Mouse (Mus musculus) stomach, postnatal 0 days (tissue): ENCODE data around the gene Zfp609. TPM values are rescaled to one million over a fixed set of nuclear protein-coding genes. Genes with fewer than 3 reads are reported as not detected.
"Not testable (repeated sequence)": the region's sequence is repeated elsewhere in the genome, so short reads cannot be mapped to it uniquely, and the experiment has no call there.

Source experiments
- ATAC-seq: fragments of 200-750 bp; cut with Nextera tagmentation; 2 replicates; pipeline ENCODE4 v1.8.0; 2017; ENCODE audit not compliant: low FRiP score, low TSS enrichment
- DNase-seq: peaks from one replicate; pipeline ENCODE4 v3.0.0-alpha.2; 2016; ENCODE audit warnings: low spot score
- H3K27ac ChIP-seq: fragments of 300-500 bp; sonication (generic); replicated peaks from 2 replicates; pipeline ENCODE4 v1.5.1; 2014; ENCODE audit warnings: mild to moderate bottlenecking, control low read depth
- H3K27me3 ChIP-seq: fragments of 300-500 bp; sonication (generic); 2 replicates; pipeline ENCODE4 v1.6.1; 2014; ENCODE audit warnings: low read length; ENCODE audit not compliant: control insufficient read depth, insufficient read depth
- H3K36me3 ChIP-seq: fragments of 300-500 bp; sonication (generic); 2 replicates; pipeline ENCODE4 v1.6.1; 2014; ENCODE audit warnings: low read length, mixed read lengths; ENCODE audit not compliant: control insufficient read depth, insufficient read depth
- H3K4me1 ChIP-seq: fragments of 300-500 bp; sonication (generic); replicated peaks from 2 replicates; pipeline ENCODE4 v1.6.1; 2014; ENCODE audit warnings: antibody characterized with exemption; ENCODE audit not compliant: control insufficient read depth, insufficient read depth
- H3K4me2 ChIP-seq: fragments of 300-500 bp; sonication (generic); replicated peaks from 2 replicates; pipeline ENCODE4 v1.6.1; 2014; ENCODE audit warnings: low read depth, mild to moderate bottlenecking, control low read depth, moderate library complexity
- H3K4me3 ChIP-seq: fragments of 300-500 bp; sonication (generic); 2 replicates; pipeline ENCODE4 v1.5.1; 2014; ENCODE audit warnings: low read depth, low read length, control low read depth
- H3K9ac ChIP-seq: fragments of 300-500 bp; sonication (generic); 2 replicates; pipeline ENCODE4 v1.6.1; 2014; ENCODE audit warnings: mild to moderate bottlenecking, low read length, control low read depth, mixed read lengths
- H3K9me3 ChIP-seq: fragments of 300-500 bp; sonication (generic); 2 replicates; pipeline ENCODE4 v1.6.1; 2016; ENCODE audit warnings: low read length; ENCODE audit not compliant: control insufficient read depth
- CTCF ChIP-seq: IDR thresholded peaks from 2 replicates; pipeline ENCODE4 v1.5.1; 2016; ENCODE audit warnings: antibody characterized with exemption, low read depth, mild to moderate bottlenecking, moderate library complexity
- EP300 ChIP-seq: optimal IDR thresholded peaks from 2 replicates; pipeline ENCODE3; 2016; ENCODE audit warnings: antibody characterized with exemption
- WGBS: fragments of 180-500 bp; shearing (Covaris S2); extraction: QIAGEN DNeasy Blood & Tissue Kit; methylation state at CpG from one replicate; pipeline ENCODE4 v1.1.7; 2014; 5-methylcytosine and 5-hydroxymethylcytosine counted together
- polyA plus RNA-seq: library from polyadenylated mRNA; unstranded; fragments of >200 nt; fragmentation: Nextera tagmentation; extraction: Ambion mirVana; gene quantifications from 2 replicates; pipeline ENCODE4 v1.2.1, GENCODE M21; 2015

Zfp609 gene
- polyA plus RNA-seq, 1 experiment from 2014 or later = 2.4 TPM

DNA sequence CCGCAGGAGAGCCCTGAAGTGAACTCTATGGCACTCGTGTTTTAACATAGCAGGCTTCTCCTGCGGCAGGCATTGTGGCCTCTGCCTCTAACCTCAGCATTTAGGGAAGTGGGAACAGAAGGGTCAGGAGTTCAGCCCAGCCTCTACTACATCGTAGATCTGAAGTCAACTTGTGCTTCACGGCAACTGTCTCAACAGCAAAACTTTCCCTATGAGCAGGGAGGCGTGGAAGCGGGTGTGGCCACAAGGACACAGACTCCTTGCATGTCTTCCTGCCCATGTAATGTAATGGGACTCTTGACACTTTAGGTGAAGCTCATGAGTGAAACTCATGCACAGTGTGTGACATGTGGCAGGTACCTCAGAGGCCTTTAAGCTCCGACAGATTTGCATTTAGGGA lies 171.8 kb downstream of the Zfp609 start:
- H3K36me3 ChIP-seq = no peaks in the 10 kb centered on the region
- no peak overlapping the region for H3K4me2 ChIP-seq
- H3K4me1 ChIP-seq = no peaks in the 10 kb centered on the region
- TF ChIP-seq EP300 (no peak), CTCF (no peak)
- WGBS = 68% methylated on average over 8 of the region's 8 CpGs
- ATAC-seq (no peak), DNase-seq (no peak)
- no peak overlapping the region for H3K27ac ChIP-seq
- no peaks in the 10 kb centered on the region for H3K9me3 ChIP-seq
- H3K27me3 ChIP-seq = no peaks in the 10 kb centered on the region
- no peak overlapping the region for H3K9ac ChIP-seq
- no peak overlapping the region for H3K4me3 ChIP-seq

GRCm38 (mm10) chr9:65654700-65655237 lies 172.6 kb downstream of the Zfp609 start:
- DNase-seq (no peak), ATAC-seq (no peak)
- Histone ChIP-seq H3K4me1 (0 out of 2 replicates have a peak, but pooled peaks cover 2% of the 10 kb centered on the region), H3K36me3 (no peaks in the 10 kb centered on the region), H3K9ac (no peak overlapping the region), H3K9me3 (no peaks in the 10 kb centered on the region), H3K27ac (no peak overlapping the region), H3K4me2 (no peak overlapping the region), H3K4me3 (no peak overlapping the region), H3K27me3 (no peaks in the 10 kb centered on the region)
- WGBS = 88% methylated on average over 3 of the region's 3 CpGs
- TF ChIP-seq EP300 (no peak), CTCF (no peak)

- ATAC-seq = no peak
- H3K27ac ChIP-seq = no peak overlapping the region
- WGBS = 89% methylated on average over 4 of the region's 4 CpGs
- no peak overlapping the region for H3K9ac ChIP-seq
- DNase-seq = no peak
- H3K4me3 ChIP-seq = no peak overlapping the region
- no peaks in the 10 kb centered on the region for H3K27me3 ChIP-seq
- TF ChIP-seq EP300 (no peak), CTCF (no peak)
- H3K4me2 ChIP-seq = no peak overlapping the region
- H3K36me3 ChIP-seq = no peaks in the 10 kb centered on the region
- H3K9me3 ChIP-seq = no peaks in the 10 kb centered on the region
- H3K4me1 ChIP-seq = 0 out of 2 replicates have a peak, but pooled peaks cover 2% of the 10 kb centered on the region
Observed at GRCm38 (mm10) chr9:65653741-65654140, 173.6 kb downstream of the Zfp609 start.

GRCm38 (mm10) chr9:65651957-65652356 lies 175.4 kb downstream of the Zfp609 start:
- not testable (repeated sequence) for ATAC-seq, H3K36me3 ChIP-seq, H3K27me3 ChIP-seq, H3K9me3 ChIP-seq, H3K27ac ChIP-seq, H3K4me1 ChIP-seq, DNase-seq, H3K9ac ChIP-seq, H3K4me2 ChIP-seq, H3K4me3 ChIP-seq
- peak; percentile 56 for TF ChIP-seq CTCF
- 90% methylated on average over 1 of the region's 1 CpGs for WGBS

- Histone ChIP-seq H3K27me3 (no peaks in the 10 kb centered on the region), H3K9me3 (no peaks in the 10 kb centered on the region), H3K27ac (no peak overlapping the region; the same call in 1 of the 2 replicates), H3K4me1 (peaks cover 5% of the 10 kb centered on the region; the same call in 1 of the 2 replicates), H3K4me3 (no peak overlapping the region), H3K36me3 (no peaks in the 10 kb centered on the region), H3K9ac (no peak overlapping the region), H3K4me2 (no peak overlapping the region)
- ATAC-seq (no peak), DNase-seq (no peak)
- WGBS = 28% methylated on average over 1 of the region's 1 CpGs
- TF ChIP-seq EP300 (no peak), CTCF (no peak)
Observed at GRCm38 (mm10) chr9:65649997-65650396, 177.4 kb downstream of the Zfp609 start.

DNA sequence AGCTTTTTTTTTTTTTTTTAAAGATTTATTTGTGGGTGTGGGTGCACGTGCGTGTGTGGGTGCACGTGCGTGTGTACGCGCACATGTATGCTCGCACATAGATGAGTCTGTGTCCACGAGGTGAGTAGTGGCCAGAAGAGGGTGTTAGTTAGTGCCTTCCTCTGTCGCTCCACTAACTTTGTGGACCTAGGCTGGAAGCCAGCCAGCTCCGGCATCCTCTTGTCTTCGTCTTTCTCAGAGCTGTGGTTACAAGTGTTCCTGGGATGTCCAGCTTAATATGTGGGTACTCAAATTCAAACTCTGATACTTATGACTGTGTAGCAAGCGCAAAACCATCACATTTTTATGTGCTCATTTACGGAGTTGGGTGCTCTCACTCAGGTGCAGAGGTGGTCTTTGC lies 178.6 kb downstream of the Zfp609 start:
- Histone ChIP-seq H3K4me2 (no peak overlapping the region), H3K4me3 (no peak overlapping the region), H3K36me3 (no peaks in the 10 kb centered on the region), H3K9ac (no peak overlapping the region), H3K4me1 (peaks cover 5% of the 10 kb centered on the region; the same call in 1 of the 2 replicates), H3K27me3 (no peaks in the 10 kb centered on the region), H3K9me3 (no peaks in the 10 kb centered on the region), H3K27ac (no peak overlapping the region)
- no peak for TF ChIP-seq CTCF
- no peak for TF ChIP-seq EP300
- ATAC-seq (no peak), DNase-seq (no peak)
- 88% methylated on average over 13 of the region's 13 CpGs for WGBS
